Mouse (Mus musculus) heart, embryonic 11.5 days (tissue): ENCODE measurements at regions not wholly inside any gene's neighbourhood (a gene's known extent, or its start where the extent isn't known, plus 50 kb on each side); places are given as distances from the start of the nearest gene placed in this dataset.
A peak's percentile ranks its signal among the peaks of the same experiment; 100 is the strongest.

ENCODE experiments used
- ATAC-seq: fragments of 200-750 bp; cut with Nextera tagmentation; replicated peaks from 2 replicates; pipeline ENCODE4 v1.8.0; 2017; ENCODE audit warnings: moderate library complexity; ENCODE audit not compliant: insufficient number of reproducible peaks, low FRiP score, low TSS enrichment
- H3K27ac ChIP-seq: fragments of 300-500 bp; sonication (generic); 2 replicates; pipeline ENCODE4 v1.5.1; 2014; ENCODE audit warnings: mild to moderate bottlenecking, low read depth, low read length
- H3K27me3 ChIP-seq: fragments of 300-500 bp; sonication (generic); 2 replicates; pipeline ENCODE4 v1.6.1; 2014; ENCODE audit warnings: mild to moderate bottlenecking, low read length, mixed read lengths; ENCODE audit not compliant: control insufficient read depth, insufficient read depth
- H3K36me3 ChIP-seq: fragments of 300-500 bp; sonication (generic); 2 replicates; pipeline ENCODE4 v1.6.1; 2014; ENCODE audit warnings: mild to moderate bottlenecking, low read length, moderate library complexity, mixed read lengths; ENCODE audit not compliant: control insufficient read depth, insufficient read depth
- H3K4me1 ChIP-seq: fragments of 300-500 bp; sonication (generic); 2 replicates; pipeline ENCODE4 v1.6.1; 2014; ENCODE audit warnings: low read length; ENCODE audit not compliant: control insufficient read depth, insufficient read depth
- H3K4me2 ChIP-seq: fragments of 300-500 bp; sonication (generic); 2 replicates; pipeline ENCODE4 v1.6.1; 2014; ENCODE audit warnings: mild to moderate bottlenecking, moderate library complexity
- H3K4me3 ChIP-seq: fragments of 300-500 bp; sonication (generic); 2 replicates; pipeline ENCODE4 v1.5.1; 2014; ENCODE audit warnings: low read depth, low read length
- H3K9ac ChIP-seq: fragments of 300-500 bp; sonication (generic); 2 replicates; pipeline ENCODE4 v1.6.1; 2014; ENCODE audit warnings: mild to moderate bottlenecking, low read depth, low read length, moderate library complexity
- H3K9me3 ChIP-seq: fragments of 300-500 bp; sonication (generic); replicated peaks from 2 replicates; pipeline ENCODE4 v1.6.1; 2016; ENCODE audit warnings: low read length; ENCODE audit not compliant: control insufficient read depth
- WGBS: fragments of 180-500 bp; shearing (Covaris S2); extraction: QIAGEN DNeasy Blood & Tissue Kit; methylation state at CpG from one replicate; pipeline ENCODE4 v1.1.7; 2014; ENCODE audit not compliant: insufficient replicate concordance; 5-methylcytosine and 5-hydroxymethylcytosine counted together

DNA sequence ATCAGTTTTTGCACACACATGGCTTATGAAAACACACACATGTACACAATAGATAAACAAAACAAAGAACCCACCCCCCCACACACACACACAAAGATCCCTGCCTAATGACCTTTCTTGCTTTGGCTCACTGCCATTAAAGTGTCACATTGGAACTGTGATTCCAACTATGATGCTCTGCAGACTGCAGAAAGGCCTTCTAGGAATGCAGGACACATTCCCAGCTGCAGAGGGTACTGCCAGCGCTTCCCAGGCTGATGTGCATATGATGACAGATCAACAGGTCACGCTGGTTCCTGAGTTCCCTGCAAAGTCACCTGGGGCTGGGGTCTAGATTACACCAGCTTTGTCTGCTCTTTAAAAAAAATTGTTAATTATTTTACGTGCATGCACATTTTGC lies 68.1 kb upstream of the Ppm1j start:
- Histone ChIP-seq H3K4me3 (no peak overlapping the region), H3K27me3 (no peaks in the 10 kb centered on the region), H3K27ac (no peak overlapping the region), H3K9me3 (no peaks in the 10 kb centered on the region), H3K9ac (no peak overlapping the region), H3K4me2 (no peak overlapping the region), H3K4me1 (peaks cover 9% of the 10 kb centered on the region), H3K36me3 (no peaks in the 10 kb centered on the region)
- WGBS: 36% methylated on average over 3 of the region's 3 CpGs
- ATAC-seq: no peak

DNA sequence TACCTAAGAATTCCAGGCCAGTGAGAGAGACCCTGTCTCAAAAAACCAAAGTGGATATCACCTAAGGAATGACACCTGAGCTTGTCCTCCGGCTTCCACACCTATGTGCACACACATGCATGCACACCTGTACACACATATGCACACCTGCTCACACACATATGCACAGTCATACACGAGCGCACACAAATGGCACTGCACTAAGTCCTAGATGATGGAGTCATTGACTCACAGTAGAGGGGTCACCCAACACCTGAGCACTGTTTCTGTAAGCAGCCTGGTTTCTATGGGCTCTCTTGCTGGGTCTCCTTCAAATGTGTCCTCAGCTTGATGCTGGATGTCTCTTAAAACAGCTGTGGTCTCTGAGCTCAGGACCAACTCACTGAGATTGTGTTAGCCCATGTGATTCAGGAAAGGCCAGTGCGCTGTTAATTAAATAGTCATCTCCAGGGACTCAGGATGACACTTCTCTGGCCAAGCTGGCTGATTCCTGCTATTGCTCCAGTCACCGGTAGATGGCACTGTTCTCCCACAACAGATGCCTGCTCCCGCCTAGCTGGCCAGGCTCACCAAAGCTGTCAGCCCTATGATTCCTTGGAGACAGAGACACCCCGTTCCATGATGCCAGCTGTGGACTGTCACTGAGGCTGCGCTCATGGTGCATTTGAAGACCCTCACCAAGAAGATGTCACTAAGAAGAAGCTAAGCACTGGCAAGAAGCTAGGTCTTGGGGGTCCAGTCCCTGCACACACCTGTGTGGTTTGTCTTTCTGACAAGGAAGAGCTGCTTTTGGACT lies 66.8 kb upstream of the Ppm1j start:
- peak overlapping the region; percentile 11; the same call in 1 of the 2 replicates for H3K4me3 ChIP-seq
- H3K4me1 ChIP-seq: peaks cover 9% of the 10 kb centered on the region
- peak overlapping the region; percentile 58 for H3K4me2 ChIP-seq
- no peaks in the 10 kb centered on the region for H3K27me3 ChIP-seq
- no peaks in the 10 kb centered on the region for H3K9me3 ChIP-seq
- ATAC-seq: 0 out of 2 replicates have a peak, but pooled peaks have one; percentile 42
- no peak overlapping the region; the same call in 1 of the 2 replicates for H3K9ac ChIP-seq
- WGBS: 20% methylated on average over 8 of the region's 8 CpGs
- no peaks in the 10 kb centered on the region for H3K36me3 ChIP-seq
- no peak overlapping the region for H3K27ac ChIP-seq

DNA sequence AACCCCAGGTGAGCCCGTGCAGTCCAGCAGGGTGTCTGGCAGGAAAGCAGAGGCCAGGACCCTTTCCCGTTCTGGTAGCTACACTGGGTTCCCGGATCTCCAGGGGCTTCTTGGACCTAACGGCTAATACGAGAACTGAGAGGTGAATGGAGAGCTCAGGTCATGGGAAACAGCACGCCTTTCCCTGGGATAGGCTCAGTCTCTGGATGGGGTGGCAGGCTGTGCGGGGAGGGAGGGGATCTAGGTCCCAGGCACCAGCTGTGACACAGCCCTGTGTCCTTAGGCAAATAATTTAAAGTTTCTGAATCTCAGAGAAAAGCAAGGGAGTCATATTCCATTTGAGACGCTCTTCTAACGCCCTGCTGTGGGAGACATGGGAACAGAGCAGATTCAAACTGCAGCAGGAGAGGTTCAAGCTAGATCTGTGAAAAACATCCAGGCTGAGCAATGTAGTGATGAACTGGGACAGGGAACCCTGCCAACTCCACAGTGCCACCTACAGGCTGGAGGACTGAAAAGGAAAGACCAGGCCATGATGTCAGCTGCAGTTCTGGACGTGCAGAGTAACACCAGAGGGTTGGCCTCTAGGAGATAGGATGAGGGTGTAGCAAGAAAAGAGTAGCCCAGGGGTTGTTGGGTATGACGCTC lies 66.1 kb upstream of the Ppm1j start:
- no peak for ATAC-seq
- H3K27ac ChIP-seq: no peak overlapping the region
- H3K4me3 ChIP-seq: peak overlapping the region; percentile 11; the same call in 1 of the 2 replicates
- H3K9me3 ChIP-seq: no peaks in the 10 kb centered on the region
- 40% methylated on average over 11 of the region's 11 CpGs for WGBS
- peak overlapping the region; percentile 58 for H3K4me2 ChIP-seq
- no peaks in the 10 kb centered on the region for H3K36me3 ChIP-seq
- H3K27me3 ChIP-seq: no peaks in the 10 kb centered on the region
- no peak overlapping the region; the same call in 1 of the 2 replicates for H3K9ac ChIP-seq
- H3K4me1 ChIP-seq: peaks cover 9% of the 10 kb centered on the region
